Mouse (Mus musculus) embryo, embryonic 10 days (tissue): ENCODE data around the gene 1700011M02Rik.
"Not testable (repeated sequence)": the region's sequence is repeated elsewhere in the genome, so short reads cannot be mapped to it uniquely, and the experiment has no call there.

Source experiments
- DNase-seq: peaks from one replicate; pipeline ENCODE4 v3.0.0-alpha.2; 2015; ENCODE audit warnings: low spot score

Gene 1700011M02Rik

GRCm38 (mm10) chrX:102908587-102908986, at the start of gene 1700011M02Rik, which contains the start of gene Dmrtc1a:
Gene 1700011M02Rik, plus strand, starts transcription at chrX:102908905.
Gene Dmrtc1a, minus strand, starts transcription at chrX:102908687.
- not testable (repeated sequence) for DNase-seq

GRCm38 (mm10) chrX:102867871-102868270, 40.8 kb upstream of the 1700011M02Rik start, which contains the start of gene 1700031F05Rik:
Gene 1700031F05Rik, minus strand, starts transcription at chrX:102867971.
- no peak for DNase-seq

GRCm38 (mm10) chrX:102914823-102915222, 6.1 kb downstream of the 1700011M02Rik start:
- DNase-seq = not testable (repeated sequence)

GRCm38 (mm10) chrX:102926707-102927106, 18.0 kb downstream of the 1700011M02Rik start:
- peak; percentile 65 for DNase-seq

- not testable (repeated sequence) for DNase-seq
These were observed 19.4 kb downstream of the 1700011M02Rik start, which contains the start of gene 1700018G05Rik for GRCm38 (mm10) chrX:102928072-102928471. Gene 1700018G05Rik, plus strand, starts transcription at chrX:102928372.

GRCm38 (mm10) chrX:102932992-102933570, 24.4 kb downstream of the 1700011M02Rik start:
- DNase-seq = no peak

- DNase-seq = peak; percentile 25
These were observed 25.1 kb downstream of the 1700011M02Rik start for GRCm38 (mm10) chrX:102933571-102934394.

- DNase-seq = no peak
These were observed 25.7 kb downstream of the 1700011M02Rik start for GRCm38 (mm10) chrX:102934395-102934764.

- no peak for DNase-seq
These were observed 28.0 kb downstream of the 1700011M02Rik start for GRCm38 (mm10) chrX:102936743-102937142.

- DNase-seq = not testable (repeated sequence)
These were observed 41.4 kb downstream of the 1700011M02Rik start for GRCm38 (mm10) chrX:102950136-102950535.

- DNase-seq = peak; percentile 32
These were observed 50.2 kb downstream of the 1700011M02Rik start for GRCm38 (mm10) chrX:102958917-102959316.
